Mouse (Mus musculus) brain, embryonic 14.5 days (tissue): ENCODE data around the gene Med13l.

Source experiments
- CTCF ChIP-seq: fragments of 200-500 bp; IDR thresholded peaks from 2 replicates; pipeline ENCODE4 v1.5.1; 2012; ENCODE audit warnings: inconsistent platforms, mild to moderate bottlenecking, moderate library complexity, borderline replicate concordance; ENCODE audit not compliant: insufficient read depth, insufficient read length; ENCODE audit errors: extremely low read depth
- POLR2A ChIP-seq: fragments of 200-500 bp; IDR thresholded peaks from 2 replicates; pipeline ENCODE4 v1.6.1; 2012; ENCODE audit warnings: mild to moderate bottlenecking, inconsistent platforms, borderline replicate concordance; ENCODE audit not compliant: poor library complexity, insufficient read depth, insufficient read length, severe bottlenecking; ENCODE audit errors: extremely low read depth

GRCm38 (mm10) chr5:118717456-118717855, 157.0 kb downstream of the Med13l start:
- TF ChIP-seq POLR2A (no peak), CTCF (no peak)
